In the genomic region with DNA sequence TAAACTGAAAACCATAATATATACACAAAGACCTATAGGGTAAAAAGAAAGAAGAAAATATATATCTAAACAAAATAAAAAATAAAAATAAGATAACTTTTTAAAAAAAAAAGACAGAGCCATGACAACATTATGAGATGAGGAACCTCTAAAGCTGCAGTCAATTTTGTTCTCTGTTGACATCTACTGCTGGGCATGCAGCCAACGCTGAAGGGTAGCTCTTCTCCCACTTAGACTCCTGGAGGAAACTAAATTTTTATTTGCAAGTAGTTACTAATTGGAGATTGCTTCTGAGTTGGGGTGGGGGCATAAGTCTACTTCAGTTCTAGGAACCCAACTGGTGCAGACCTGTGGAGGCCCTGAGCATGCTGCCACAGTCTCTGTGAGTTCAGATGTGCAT, we compare ENCODE assay signal across 21 mouse cellular contexts.
DNase-seq lines count a peak whose midpoint lies in the region; TF ChIP-seq lines count a peak whose summit lies in the region.
"Had no signal": no experiment of that assay in that cellular context is flagged by ENCODE, and none has a peak within 500 bp of the region (broad histone marks: within the 10 kb centered on the region; RNA-seq: fewer than 3 reads in every experiment).

No protein-coding gene starts in this region.

- H3K27me3 ChIP-seq in MEL (ENCODE audit: control insufficient read depth in 1 of 2, insufficient read depth in 2 of 2, low read length in 2 of 2), result no peaks in the 10 kb centered on the region
- H3K27me3 ChIP-seq: embryonic facial prominence, embryonic 12.5 days; forebrain, embryonic 12.5 days; liver, embryonic 13.5 days; lung, embryonic 15.5 days; midbrain, embryonic 12.5 days; neural tube, embryonic 15.5 days had no signal

- no peak overlapping the region for H3K27ac ChIP-seq in MEL (ENCODE audit: control insufficient read depth, low read depth, low read length)
- H3K27ac ChIP-seq: embryonic facial prominence, embryonic 12.5 days; forebrain, embryonic 12.5 days; gastrocnemius, adult 2 months; heart, embryonic 10.5 days; hindbrain, postnatal 0 days; liver, embryonic 13.5 days; lung, embryonic 15.5 days; midbrain, embryonic 12.5 days; neural tube, embryonic 15.5 days had no signal

- H3K4me3 ChIP-seq in MEL (ENCODE audit: control insufficient read depth in 1 of 2, insufficient read depth in 1 of 2, low read depth in 2 of 2, low read length in 2 of 2), result no peak overlapping the region
- H3K4me3 ChIP-seq: embryonic facial prominence, embryonic 12.5 days; erythroblast, embryonic 14.5 days; forebrain, embryonic 12.5 days; gastrocnemius, adult 2 months; heart, embryonic 10.5 days; liver, embryonic 13.5 days; lung, embryonic 15.5 days; midbrain, embryonic 12.5 days; neural tube, embryonic 15.5 days had no signal

- H3K4me1 ChIP-seq in MEL (ENCODE audit: control insufficient read depth in 1 of 2, insufficient read depth in 2 of 2, low read length in 2 of 2), result no peaks in the 10 kb centered on the region
- H3K4me1 ChIP-seq: embryonic facial prominence, embryonic 12.5 days; forebrain, embryonic 12.5 days; heart, embryonic 10.5 days; liver, embryonic 13.5 days; lung, embryonic 15.5 days; midbrain, embryonic 12.5 days; neural tube, embryonic 15.5 days had no signal

- H3K79me2 ChIP-seq in MEL (ENCODE audit: control insufficient read depth, insufficient read depth, low read length, poor library complexity), result no peaks in the 10 kb centered on the region

- no peak for TF ChIP-seq CTCF in MEL (IDR thresholded peaks at IDR 0.05 in 2 of 3, conservative IDR thresholded peaks at IDR 0.05 in 1 of 3; ENCODE audit: control insufficient read depth in 1 of 3, insufficient read depth in 1 of 3, low read depth in 2 of 3, low read length in 3 of 3, poor library complexity in 1 of 3, severe bottlenecking in 1 of 3)

- peak; percentile 3 to 7 for DNase-seq in cerebellum, postnatal 10 days
- no peak for DNase-seq in cerebellum, adult 9-10 months
- DNase-seq in kidney, postnatal 10 days, result peak; percentile 44
- DNase-seq in kidney, adult 9 months, result no peak
- peak; percentile 2 for DNase-seq in left cerebral cortex, postnatal 4 days
- DNase-seq in left cerebral cortex, adult 11 months (ENCODE audit: low spot score), result no peak
- peak; percentile 1 for DNase-seq in MEL (ENCODE audit: low read depth, low spot score)
- DNase-seq in B cell, adult 2 months, result no peak
- DNase-seq: adrenal gland, postnatal 36 days; cerebellum, adult 11 months; gastrocnemius, adult 2 months; liver, embryonic 13.5 days; thymus, postnatal 36 days had no signal

- intact Hi-C loops in left cerebral cortex, postnatal 4 days (cut with DNase I), result no loop called here

- no peaks in the 10 kb centered on the region for H3K9me3 ChIP-seq in MEL (replicated peaks; ENCODE audit: insufficient read depth, low read length)
- H3K9me3 ChIP-seq: embryonic facial prominence, embryonic 12.5 days; forebrain, embryonic 12.5 days; heart, embryonic 10.5 days; liver, embryonic 13.5 days; lung, embryonic 15.5 days; midbrain, embryonic 12.5 days; neural tube, embryonic 15.5 days had no signal

- no peak overlapping the region for H3K9ac ChIP-seq in MEL (ENCODE audit: control insufficient read depth, low read depth, low read length, poor library complexity, severe bottlenecking)
- H3K9ac ChIP-seq: embryonic facial prominence, embryonic 12.5 days; forebrain, embryonic 12.5 days; liver, embryonic 13.5 days; lung, embryonic 15.5 days; midbrain, embryonic 12.5 days; neural tube, embryonic 15.5 days had no signal

- no peak for TF ChIP-seq EP300 in MEL (IDR thresholded peaks at IDR 0.05; ENCODE audit: low read depth in 1 of 2, low read length in 2 of 2)

- TF ChIP-seq RAD21 in MEL (IDR thresholded peaks at IDR 0.05; ENCODE audit: low read depth, low read length), result no peak

- no peak for TF ChIP-seq POLR2A in MEL (IDR thresholded peaks at IDR 0.05; ENCODE audit: control insufficient read depth in 1 of 2, insufficient read depth in 1 of 2, low read depth in 1 of 2, low read length in 2 of 2, poor library complexity in 1 of 2)

- H3K36me3 ChIP-seq in MEL (ENCODE audit: control insufficient read depth in 1 of 2, insufficient read depth in 2 of 2, low read length in 2 of 2), result no peaks in the 10 kb centered on the region
- H3K36me3 ChIP-seq: embryonic facial prominence, embryonic 12.5 days; forebrain, embryonic 12.5 days; heart, embryonic 10.5 days; liver, embryonic 13.5 days; lung, embryonic 15.5 days; midbrain, embryonic 12.5 days; neural tube, embryonic 15.5 days had no signal

TF ChIP-seq in MEL, 35 proteins besides CTCF, POLR2A, EP300 and RAD21:
- no peak for TF ChIP-seq TBP (IDR thresholded peaks at IDR 0.05; ENCODE audit: low read depth, low read length)
- no peak for TF ChIP-seq CHD1 (IDR thresholded peaks at IDR 0.05; ENCODE audit: low read depth, low read length)
- TF ChIP-seq ETS1 (IDR thresholded peaks at IDR 0.05; ENCODE audit: low read depth, low read length), result no peak
- no peak for TF ChIP-seq GABPA (IDR thresholded peaks at IDR 0.05; ENCODE audit: low read depth, low read length)
- TF ChIP-seq MAX (IDR thresholded peaks at IDR 0.05; ENCODE audit: low read length), result no peak
- no peak for TF ChIP-seq MAFK (IDR thresholded peaks at IDR 0.05; ENCODE audit: borderline replicate concordance, low read depth, low read length)
- no peak for TF ChIP-seq JUND (IDR thresholded peaks at IDR 0.05; ENCODE audit: low read depth, low read length)
- TF ChIP-seq NRF1 (IDR thresholded peaks at IDR 0.05; ENCODE audit: insufficient read depth, low read depth, low read length, poor library complexity, severe bottlenecking), result no peak
- no peak for TF ChIP-seq MYC (IDR thresholded peaks at IDR 0.05; ENCODE audit: low read depth, low read length)
- TF ChIP-seq RCOR1 (IDR thresholded peaks at IDR 0.05; ENCODE audit: low read depth, low read length), result no peak
- TF ChIP-seq MEF2A (IDR thresholded peaks at IDR 0.05; ENCODE audit: extremely low read depth, insufficient replicate concordance, low read depth, low read length, poor library complexity, severe bottlenecking), result no peak
- TF ChIP-seq E2F4 (IDR thresholded peaks at IDR 0.05; ENCODE audit: borderline replicate concordance, low read depth, low read length), result no peak
- no peak for TF ChIP-seq TCF12 (IDR thresholded peaks at IDR 0.05; ENCODE audit: low read depth, low read length)
- TF ChIP-seq POLR2AphosphoS2 (IDR thresholded peaks at IDR 0.05; ENCODE audit: low read length), result no peak
- TF ChIP-seq ZC3H11A (IDR thresholded peaks at IDR 0.05; ENCODE audit: low read depth, low read length), result no peak
- TF ChIP-seq SMC3 (IDR thresholded peaks at IDR 0.05; ENCODE audit: low read depth, low read length), result no peak
- TF ChIP-seq SIN3A (IDR thresholded peaks at IDR 0.05; ENCODE audit: low read length), result no peak
- TF ChIP-seq TAL1 (IDR thresholded peaks at IDR 0.05; ENCODE audit: low read length), result no peak
- TF ChIP-seq ELF1 (IDR thresholded peaks at IDR 0.05; ENCODE audit: low read depth, low read length), result no peak
- TF ChIP-seq NELFE (IDR thresholded peaks at IDR 0.05; ENCODE audit: low read depth, low read length), result no peak

Comparison
In these comparisons a context has a peak if more than half of its experiments do, and no peak if none do; other contexts are left out.
1. DNase-seq: peak in cerebellum, postnatal 10 days (2 of 2), kidney, postnatal 10 days (single experiment), left cerebral cortex, postnatal 4 days (single experiment) and MEL (single experiment); none in cerebellum, adult 9-10 months (single experiment), kidney, adult 9 months (single experiment), left cerebral cortex, adult 11 months (single experiment) and B cell, adult 2 months (0 of 2).